Mouse (Mus musculus) cerebellum, adult 18-20 months (tissue): Measurements from ENCODE around the gene Stk33.
"Not testable (repeated sequence)": the region's sequence is repeated elsewhere in the genome, so short reads cannot be mapped to it uniquely, and the experiment has no call there.

ENCODE experiments used
- DNase-seq, 2 experiments: peaks; one replicate each; pipeline ENCODE4 v3.0.0; 2021

Stk33 gene

DNA sequence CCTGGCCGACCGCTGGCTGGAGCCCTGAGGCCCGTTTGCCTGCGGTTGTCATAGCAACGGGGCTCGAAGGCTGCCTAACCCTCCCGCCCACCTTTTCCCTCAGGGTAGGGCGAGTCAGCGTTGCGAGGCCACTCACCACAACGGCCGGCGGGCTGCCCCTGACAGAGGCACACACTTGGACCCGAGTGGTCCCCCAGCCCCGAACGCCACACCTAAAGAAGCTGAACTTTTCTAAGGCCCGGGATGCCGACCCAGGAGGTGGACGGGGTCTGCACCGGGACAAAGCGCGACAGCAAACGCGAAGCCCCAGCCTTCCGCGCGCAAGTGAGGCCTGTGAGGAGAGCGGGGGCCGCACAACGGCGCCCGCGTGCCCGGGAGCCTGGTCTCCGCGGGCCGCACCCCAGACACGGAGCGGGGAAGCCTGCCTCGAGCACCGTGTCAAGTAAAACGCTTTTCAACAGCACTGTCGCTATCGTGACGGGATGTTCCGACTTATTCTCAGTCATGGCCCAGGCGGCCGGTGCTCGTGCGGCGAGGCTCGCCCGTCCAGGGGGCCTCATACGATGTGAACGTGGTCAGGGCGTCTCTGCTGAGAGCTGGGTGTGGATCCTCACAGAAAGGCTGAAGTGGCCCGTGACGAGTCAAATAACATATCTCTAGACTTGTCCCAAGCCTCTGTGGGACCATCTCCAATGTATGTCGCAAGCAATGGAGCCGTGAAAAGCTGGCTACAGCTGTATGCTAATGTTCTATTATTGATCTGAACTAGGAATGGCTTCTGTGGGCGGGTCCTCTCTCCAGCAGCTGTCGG is at the start of gene Stk33:
Stk33 (minus strand) TSS at position 301 of the 811 bp plus-strand sequence.
- peak in 1 of 2 experiments; percentile 29 for DNase-seq

DNA sequence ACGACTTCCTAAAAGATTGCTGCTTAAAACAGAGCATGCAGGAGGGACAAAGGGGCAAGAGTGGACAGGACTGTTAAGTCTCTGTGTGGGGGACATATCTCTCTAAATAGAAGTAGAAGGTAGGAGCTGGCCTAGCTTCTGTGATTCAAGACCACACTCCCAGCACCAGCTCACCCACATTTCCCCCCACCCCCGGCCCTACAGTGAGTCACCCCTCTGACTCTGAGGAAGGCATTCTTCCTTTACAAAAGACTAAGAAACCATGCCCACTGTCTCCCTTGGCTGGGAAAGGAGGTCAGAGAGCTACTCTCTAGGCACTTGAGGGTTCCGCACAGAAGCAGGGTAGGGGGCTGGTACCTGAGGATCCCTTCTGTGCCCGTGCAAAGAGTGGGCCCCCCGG is 45.3 kb upstream of the Stk33 start:
- no peak for DNase-seq

DNA sequence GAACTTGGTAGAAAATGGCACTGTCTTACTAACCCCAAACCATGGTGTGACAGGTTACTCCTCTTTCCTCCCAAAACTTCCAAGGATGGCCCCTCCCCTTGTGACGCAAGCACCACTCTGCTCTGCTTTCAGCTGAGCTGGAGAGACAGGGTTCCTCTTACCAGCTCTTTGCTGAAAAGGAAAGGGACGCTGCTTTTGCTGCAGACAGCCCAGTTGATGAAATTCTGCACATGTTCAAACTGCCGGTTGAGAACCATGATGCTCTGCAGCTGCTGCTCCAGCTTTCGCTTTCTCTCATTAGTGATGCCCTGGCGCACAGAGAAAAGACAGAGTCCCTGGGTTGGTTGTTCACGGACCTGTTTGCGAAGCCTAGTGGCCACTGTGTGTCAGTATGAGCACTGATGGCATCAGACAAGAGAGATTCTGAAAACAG is 41.9 kb upstream of the Stk33 start:
- no peak for DNase-seq

DNA sequence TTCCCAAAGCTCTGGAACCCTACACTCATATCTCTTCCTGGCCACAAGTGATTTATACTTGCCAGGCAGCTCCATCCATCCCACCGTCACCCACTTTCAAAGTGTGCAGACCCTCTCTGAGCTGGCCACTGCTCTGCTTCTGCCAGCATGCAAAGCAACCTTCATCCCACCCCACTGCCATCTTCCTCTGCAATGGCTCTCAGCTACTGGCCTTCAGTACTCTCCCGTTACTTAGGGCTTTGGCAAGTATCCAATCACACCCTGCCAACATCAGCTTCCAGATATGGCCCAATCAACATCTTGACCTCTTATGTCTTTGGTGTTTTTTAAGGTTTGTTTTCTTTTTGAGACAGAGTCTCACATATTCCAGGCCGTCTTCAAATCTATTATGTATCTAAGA is 39.0 kb upstream of the Stk33 start:
- DNase-seq, result no peak

DNA sequence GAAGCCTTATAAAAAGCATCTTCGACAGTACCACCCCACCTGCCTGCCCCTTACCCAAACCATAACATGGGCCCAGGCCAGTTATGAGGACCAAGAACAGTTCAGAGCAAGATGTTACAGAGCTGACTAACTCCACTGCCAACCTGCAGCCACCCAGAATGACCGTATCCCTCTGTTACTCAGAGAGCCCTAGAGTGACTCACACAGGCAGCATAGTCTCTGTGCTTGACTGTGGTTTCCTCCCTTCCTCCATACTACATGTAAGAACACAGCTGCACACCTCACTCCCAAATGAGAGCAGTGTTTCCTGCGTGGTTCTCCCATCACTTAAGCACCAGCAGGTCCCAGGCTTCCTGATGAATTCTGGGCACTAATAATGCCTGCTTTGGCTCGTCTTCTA is 31.8 kb upstream of the Stk33 start:
- no peak for DNase-seq

DNA sequence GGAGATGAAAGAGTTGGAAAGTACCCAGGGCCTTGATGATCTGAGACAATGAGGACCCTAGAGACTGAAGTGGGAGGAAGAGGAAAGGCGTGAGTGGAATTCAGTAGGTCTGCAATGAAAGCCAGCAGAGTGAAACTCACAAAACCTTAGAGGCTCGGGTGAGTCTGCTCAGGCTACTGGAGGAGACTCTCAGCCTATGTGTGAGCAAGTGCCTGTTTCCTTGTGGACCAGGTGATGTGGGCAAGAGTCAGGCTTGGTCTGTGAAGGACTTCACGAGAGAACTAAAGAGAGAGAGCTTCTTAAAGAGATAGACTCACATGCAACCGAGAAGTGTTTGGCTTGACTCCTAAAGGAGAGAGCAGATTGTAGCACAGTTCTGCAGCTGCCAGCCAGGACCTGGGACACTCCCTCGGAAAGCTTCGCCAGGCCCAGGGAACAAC is 29.4 kb upstream of the Stk33 start:
- peak; percentile 21 to 29 for DNase-seq

DNA sequence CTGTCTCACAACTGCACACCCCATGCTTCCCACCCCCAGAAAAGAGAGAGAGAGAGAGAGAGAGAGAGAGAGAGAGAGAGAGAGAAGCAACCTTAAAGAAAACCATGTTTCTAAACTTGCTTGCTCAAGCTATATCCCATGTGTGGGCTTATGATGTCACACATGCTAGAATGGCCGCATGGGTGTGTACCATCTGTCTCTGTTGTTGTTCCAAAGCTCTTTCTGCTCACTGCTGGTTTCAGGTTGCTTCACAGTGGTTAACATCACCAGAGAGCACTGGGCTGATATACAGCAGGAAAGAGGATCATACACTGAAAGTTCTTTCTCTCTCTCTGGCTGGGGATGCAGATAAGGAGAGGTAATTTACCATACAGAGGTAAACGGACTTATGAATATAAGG is 28.7 kb upstream of the Stk33 start:
- DNase-seq, result peak; percentile 15 to 21

DNA sequence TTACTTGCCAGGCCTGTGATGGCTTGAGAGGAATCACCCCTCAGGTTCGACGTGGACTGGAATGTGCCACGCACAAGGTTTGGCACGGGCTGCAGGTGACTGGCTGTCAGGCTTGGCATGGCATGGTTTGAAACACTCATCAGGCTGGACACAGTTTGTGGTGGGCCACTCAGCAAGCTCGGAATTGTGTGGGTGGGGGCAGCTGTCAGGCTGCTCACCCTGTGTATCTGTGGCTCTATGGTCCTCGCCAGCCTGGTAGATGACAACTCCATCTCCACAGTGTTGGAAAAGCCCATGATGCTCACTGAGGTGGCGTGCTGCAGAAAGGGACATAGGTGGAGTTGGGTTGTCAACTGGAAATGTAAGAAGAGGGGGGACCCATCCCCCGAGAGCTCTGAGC is 21.8 kb upstream of the Stk33 start:
- no peak for DNase-seq

DNA sequence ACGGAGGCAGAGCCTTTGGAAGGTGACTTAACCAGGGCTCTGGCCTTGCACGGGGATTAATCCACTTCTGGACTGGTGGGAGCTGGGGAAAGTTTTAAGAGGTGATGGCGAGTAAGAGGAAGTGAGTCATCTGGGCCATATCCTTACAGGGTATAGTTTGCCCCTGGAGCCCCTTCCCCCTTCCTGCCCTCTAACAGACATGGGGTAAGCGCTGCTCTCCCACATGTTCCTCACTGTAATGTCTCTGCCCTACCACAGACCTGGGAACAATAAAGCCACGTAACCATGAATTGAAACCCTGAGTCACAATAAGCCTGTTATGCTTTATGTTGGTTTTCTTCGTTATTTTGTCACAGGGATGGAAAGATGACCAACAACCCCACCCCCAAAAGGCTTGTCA is 17.7 kb upstream of the Stk33 start:
- DNase-seq, result no peak

DNA sequence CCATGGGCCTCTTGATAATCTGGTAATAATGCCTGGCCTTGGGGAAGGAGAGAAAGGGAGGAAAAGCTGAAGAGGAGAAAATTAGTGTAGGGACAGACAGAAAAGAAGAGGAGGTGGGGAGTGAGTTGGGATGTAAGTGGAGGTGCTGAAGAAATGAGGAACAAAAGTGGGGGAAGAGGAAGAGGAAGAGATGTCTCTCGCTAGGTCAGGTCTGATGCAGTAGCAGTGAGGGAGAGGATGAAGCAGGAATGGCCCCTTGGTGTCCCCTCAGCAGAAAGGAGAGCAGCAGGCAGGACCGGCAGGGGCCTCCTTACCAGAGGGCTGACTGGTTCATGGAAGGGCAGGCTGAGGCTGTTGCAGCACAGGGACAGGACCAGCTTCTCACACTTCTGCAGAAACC is 16.9 kb upstream of the Stk33 start:
- DNase-seq, result no peak

DNA sequence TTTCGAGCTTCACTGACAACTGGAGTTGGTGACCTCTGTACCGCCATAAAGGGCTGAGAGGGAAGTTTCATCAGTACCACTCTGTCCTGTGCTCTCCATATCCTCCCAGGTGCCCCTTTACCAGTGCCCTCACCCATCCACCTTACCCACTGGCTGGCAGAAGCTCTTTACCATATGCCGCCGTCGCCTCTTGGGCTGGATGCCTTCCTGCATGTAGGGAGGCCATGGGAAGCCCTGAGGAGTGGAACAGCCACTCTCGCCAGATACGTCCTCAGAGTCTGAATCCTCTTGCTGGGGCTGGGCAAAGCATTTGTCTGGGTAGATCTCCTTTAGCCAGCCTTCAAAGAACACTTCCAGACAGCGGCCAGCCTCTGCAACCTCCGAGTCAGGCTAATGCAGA is 16.0 kb upstream of the Stk33 start:
- DNase-seq, result no peak

DNA sequence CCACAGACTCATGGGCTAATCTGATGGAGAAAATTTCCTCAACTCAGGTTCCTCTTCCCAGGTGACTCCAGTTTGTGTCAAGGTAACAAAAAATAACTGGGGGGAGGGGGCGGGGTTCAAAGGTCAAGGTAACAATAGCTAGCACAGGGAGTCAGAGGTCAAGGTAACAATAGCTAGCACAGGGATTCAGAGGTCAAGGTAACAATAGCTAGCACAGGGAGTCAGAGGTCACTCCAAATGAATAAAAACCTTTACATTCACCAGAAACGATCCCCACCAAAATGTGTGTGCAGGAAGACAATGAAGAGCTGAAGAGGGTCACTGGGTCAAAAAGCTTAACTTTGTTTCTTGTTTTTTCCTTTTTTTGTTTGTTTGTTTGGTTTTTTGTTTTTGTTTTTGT is 9.2 kb upstream of the Stk33 start:
- no peak for DNase-seq

DNA sequence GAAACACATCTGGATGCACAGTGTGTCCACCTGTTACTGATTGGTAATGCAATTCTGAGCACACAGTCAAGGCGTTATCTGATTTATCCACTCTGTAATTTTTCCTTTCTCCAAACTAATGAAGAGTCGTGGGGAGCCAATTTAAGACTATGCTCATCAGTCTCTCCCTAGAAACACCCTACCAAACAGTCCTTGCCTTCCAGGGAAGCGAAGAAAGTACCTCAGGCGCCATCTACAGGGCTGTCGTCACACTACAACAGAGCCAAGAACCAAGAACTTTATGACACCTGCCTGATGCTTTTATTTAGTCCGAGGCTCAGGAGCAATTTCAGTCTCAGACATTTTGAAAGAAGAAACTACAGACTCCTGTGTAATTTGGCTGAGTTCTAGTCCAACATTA is 6.1 kb upstream of the Stk33 start:
- DNase-seq, result peak; percentile 49 to 59

DNA sequence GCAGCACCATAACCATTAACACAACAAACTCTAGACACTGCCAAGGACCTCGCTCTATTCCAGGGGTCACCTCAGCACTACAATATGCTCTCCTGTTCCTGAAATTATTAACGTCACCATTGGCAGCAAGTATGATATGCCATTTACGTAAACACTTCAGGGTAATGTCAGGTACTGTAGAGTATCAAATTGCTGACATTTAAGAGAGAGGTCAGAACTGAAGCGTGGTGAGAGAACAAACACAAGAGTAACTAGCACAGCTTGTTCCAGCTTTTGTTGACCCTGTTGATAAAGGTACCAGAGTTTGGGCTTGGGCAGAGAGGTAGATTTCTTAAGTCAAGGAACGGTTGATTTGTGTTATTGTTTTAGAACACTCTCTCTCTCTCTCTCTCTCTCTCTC is 3.9 kb upstream of the Stk33 start:
- no peak for DNase-seq

DNA sequence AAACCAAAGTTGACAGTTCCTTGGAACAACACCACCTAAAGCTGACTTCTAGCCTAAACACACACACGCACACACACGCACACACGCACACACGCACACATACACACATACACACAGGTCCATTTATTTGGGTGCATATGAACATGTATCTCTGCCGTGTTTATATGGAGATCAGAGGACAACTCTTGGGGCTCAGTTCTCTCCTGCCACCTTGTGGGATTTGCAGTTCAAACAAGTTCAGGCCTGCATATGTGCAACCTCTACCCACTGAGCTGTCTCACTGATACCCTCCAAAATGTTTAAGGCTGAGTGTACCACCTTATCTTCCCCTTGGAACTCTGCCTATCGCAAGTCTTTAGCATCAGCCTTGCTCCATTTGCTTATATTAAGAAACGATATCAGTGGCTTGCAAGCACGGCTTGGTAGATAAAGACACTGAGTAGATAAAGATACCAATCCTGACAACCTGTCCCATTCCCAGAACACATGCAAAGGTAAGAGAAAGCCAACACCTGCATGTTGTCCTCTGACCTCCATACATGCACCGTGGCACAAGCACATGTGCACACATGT is 1.9 kb upstream of the Stk33 start:
- DNase-seq, result no peak

DNA sequence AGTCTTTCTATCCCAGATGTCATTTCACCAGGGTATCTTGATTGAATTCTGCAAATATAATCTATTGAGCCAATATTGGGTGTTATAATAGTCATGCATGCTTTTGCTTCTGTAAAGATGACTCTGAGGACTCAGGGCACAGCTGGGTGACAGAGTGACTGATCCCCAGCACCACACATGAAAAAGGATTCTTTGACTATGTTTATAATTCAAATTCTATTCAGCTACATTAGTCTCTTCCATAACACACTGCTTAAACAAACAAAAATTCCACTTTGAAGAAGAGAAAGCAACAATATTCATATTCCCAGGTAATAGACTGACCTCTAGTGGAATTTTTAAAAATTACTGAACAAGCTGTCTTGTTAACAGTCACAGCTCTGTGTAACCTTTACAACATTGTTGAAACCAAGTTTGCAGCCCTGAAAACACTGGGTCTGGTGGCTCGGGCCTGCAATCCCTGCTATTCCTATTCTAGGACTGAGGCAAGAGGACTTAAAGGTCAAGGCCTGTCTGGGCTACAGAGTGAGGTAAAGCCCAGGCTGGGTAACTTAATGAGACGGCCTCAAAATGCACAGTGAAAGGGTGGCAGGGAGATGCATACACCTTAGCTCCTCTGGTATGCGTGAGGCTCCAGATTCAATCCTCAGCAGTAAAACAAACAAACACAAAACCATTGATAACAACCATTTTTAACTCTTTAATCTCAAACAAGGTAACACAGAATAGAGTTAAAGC is 14.3 kb downstream of the Stk33 start:
- peak in 1 of 2 experiments; percentile 8 for DNase-seq

DNA sequence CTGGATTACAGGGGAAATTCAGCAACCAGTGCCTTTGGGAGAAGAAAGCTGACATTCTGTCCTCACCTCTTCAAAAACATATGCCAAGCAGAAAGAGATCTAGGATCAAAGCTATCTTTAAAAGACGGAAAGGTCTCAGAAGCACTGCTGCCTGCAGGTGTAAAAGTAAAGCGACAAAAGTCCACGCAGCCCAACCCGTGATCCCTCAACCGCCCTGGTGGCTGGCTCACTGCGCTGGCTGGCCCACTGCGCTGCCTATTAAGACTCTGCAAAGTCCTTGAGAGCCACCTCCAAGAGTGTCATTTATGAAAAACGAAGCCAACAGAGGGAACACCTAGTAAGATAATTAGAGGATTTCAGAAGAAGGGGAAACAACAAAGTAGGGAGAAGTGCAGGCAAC is 16.1 kb downstream of the Stk33 start:
- no peak for DNase-seq

DNA sequence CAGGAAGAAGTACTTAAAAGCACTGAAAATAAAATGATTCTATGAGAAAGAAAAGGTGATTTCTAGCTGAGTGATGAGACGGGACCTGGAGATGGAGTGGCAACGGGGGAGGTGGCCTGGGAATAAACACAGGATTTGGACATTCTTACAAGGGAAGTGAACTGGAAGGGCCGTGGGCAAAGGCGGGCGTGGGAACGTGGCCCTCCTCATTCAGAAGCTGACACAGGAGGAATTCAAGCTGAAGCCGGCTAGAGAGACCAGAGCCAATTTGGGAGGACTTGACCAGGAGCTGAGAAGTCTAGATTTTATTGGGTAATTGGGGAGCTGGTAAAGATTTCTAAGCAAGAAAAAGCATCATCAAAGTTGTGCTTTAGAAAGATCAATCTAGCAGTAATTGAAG is 33.4 kb downstream of the Stk33 start:
- no peak for DNase-seq

DNA sequence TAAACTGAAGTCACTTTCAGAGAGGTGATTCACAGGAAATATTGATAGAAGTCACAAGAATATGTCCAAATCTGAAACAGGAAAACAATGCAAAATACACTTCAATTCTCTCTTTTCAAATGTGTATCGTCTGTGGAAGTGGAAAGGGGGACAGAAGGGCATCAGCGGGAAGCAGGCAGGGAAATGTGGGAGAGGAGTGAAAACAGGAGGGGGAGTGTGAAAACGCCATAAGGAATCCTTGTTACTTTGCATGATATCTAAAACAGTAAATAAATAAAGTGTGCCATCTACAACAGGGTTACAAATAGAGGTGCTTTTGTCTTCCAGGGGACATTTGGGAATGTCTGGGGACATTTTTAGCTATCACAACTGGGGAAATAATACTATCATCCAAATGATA is 39.6 kb downstream of the Stk33 start:
- DNase-seq, result peak; percentile 47 to 59

DNA sequence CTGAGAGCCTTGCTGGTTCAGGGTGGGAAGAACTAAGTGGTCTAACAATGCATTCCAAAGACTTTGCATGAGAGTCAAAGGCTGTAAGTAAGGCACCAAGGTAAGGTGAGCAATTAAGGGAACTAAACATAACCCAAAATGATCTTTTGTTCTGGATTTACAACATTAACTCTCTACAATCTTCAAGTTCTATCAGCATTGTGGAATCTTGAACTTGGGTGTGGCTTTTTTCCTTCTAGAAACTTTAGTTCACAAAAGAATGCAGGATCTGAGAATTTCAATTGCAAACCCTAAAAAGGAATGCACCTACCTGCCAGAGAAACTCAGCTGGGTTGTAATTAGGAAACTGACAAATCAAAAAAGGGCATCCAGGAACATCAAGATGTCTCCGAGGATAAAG is 57.8 kb downstream of the Stk33 start:
- DNase-seq, result no peak

DNA sequence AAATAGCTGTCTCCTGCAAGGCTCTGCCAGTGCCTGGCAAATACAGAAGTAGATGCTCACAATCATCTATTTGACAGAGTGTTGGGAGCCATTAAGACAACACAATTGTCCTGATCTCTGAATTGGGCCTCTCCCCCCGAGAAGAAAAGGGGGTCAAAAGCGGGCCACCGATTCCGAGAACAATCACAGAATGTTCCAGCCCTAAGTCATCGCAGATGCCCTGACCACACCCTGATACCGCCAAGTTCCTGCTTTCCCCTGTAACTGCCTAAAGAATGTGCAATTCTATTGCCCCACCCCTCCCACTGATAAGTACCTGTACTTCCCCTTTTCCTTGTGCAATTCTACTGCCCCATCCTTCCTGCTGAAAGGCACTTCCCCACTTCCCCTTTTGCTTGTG is 65.3 kb downstream of the Stk33 start:
- DNase-seq, result not testable (repeated sequence)

DNA sequence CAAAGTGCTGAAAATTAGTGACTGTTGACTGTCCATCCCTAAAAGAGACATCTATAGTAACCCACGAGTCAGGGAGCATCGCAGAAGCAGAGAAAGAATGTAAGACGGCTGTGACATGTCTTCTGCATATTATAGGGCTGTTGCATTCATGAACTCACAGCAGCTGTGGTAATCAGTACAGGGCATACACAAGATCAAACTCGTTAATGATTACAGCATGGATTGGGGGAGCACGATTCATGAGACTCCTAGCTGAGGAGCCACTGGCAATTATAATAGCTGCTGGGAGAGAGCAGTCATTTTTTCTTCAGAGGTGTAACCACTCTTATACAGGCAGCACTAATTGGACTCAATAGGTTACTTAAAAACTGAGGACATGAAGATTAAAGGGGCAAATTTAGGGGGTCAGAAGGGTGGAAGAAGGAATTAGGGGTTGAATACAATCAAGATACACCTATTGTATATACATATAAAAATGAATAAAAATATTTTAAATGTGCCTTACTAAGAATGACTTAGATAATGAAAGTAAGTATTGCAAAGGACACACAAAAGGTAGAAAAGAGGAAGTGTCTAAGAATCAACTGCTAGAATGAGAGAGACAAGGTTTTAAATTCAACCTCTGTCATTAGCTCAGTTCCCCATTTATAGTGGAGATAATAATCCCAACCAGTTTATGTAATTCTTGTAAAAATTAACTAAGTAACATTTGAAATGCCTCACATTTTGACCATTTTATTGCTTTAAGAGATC is 80.3 kb downstream of the Stk33 start:
- no peak for DNase-seq

DNA sequence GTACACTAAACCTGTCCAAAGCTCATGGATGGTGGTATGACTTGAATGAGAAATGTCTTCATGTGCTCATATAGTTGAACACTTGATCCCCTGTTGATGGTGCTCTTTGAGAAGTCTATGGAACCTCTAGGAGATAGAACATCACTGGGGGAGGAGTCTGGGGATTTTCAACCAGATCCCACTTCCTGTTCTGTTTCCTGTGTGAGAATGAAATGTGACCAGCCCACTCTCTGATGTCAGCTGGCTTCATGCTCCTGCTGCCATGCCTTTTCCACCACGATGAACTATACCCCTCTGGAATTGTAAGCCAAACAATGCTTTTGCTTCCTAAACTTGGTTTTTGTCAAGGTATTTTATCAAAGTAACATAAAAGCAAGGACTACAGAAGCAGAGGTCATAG is 81.0 kb downstream of the Stk33 start:
- no peak for DNase-seq
